Mouse (Mus musculus): ENCODE results near the gene Zfp790. TPM values are rescaled to one million over a fixed set of nuclear protein-coding genes. Genes with fewer than 3 reads are reported as not detected.
A peak's percentile ranks its signal among the peaks of the same experiment; 100 is the strongest.

Zfp790 gene
- polyA plus RNA-seq, 1 experiment: 3.5 TPM

GRCm38 (mm10) chr7:29776568-29776967, 39.3 kb upstream of the Zfp790 start:
- no peaks in the 10 kb centered on the region for H3K4me1 ChIP-seq (replicated peaks; ENCODE audit: control insufficient read depth, insufficient read depth, low read length)
- H3K36me3 ChIP-seq (ENCODE audit: control insufficient read depth, insufficient read depth, low read length): peaks cover 69% of the 10 kb centered on the region
- no peak overlapping the region for H3K27ac ChIP-seq (ENCODE audit: control insufficient read depth, insufficient read depth, low read length)
- no peak for DNase-seq
- TF ChIP-seq POLR2A (IDR thresholded peaks at IDR 0.05; ENCODE audit: control insufficient read depth, extremely low read depth, insufficient read depth, low read length, poor library complexity) (no peak), CTCF (IDR thresholded peaks at IDR 0.05; ENCODE audit: borderline replicate concordance, control insufficient read depth, extremely low read depth, insufficient read depth, low read length, poor library complexity) (no peak)
- H3K27me3 ChIP-seq (ENCODE audit: control insufficient read depth, insufficient read depth, low read length): no peaks in the 10 kb centered on the region
- H3K4me3 ChIP-seq (ENCODE audit: control insufficient read depth, insufficient read depth, low read length): no peak overlapping the region
- WGBS: 98% methylated on average over 19 of the region's 19 CpGs

DNA sequence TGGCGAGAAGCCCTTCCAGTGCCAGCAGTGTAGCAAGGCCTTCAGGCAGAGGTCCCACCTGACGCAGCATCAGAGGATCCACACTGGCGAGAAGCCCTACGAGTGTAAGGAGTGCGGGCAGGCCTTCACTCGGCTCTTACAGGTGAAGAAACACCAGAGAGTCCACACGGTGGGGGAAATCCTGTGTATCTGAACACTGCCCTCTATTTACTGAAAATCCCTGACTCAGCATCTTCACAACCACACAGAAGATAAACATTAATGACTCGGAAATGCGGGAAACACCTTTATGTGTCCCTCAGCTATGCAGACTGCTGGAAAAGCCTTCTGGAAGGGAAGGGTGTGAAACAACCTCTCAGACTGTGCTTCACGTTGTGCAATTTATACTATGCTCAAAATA, 38.5 kb upstream of the Zfp790 start:
- no peak overlapping the region for H3K4me3 ChIP-seq (ENCODE audit: control insufficient read depth, insufficient read depth, low read length)
- WGBS: 95% methylated on average over 10 of the region's 10 CpGs
- no peaks in the 10 kb centered on the region for H3K27me3 ChIP-seq (ENCODE audit: control insufficient read depth, insufficient read depth, low read length)
- H3K36me3 ChIP-seq (ENCODE audit: control insufficient read depth, insufficient read depth, low read length): peaks cover 63% of the 10 kb centered on the region
- no peak for DNase-seq
- no peaks in the 10 kb centered on the region for H3K4me1 ChIP-seq (replicated peaks; ENCODE audit: control insufficient read depth, insufficient read depth, low read length)
- TF ChIP-seq CTCF (IDR thresholded peaks at IDR 0.05; ENCODE audit: borderline replicate concordance, control insufficient read depth, extremely low read depth, insufficient read depth, low read length, poor library complexity) (no peak), POLR2A (IDR thresholded peaks at IDR 0.05; ENCODE audit: control insufficient read depth, extremely low read depth, insufficient read depth, low read length, poor library complexity) (no peak)
- H3K27ac ChIP-seq (ENCODE audit: control insufficient read depth, insufficient read depth, low read length): no peak overlapping the region

- WGBS: 1% methylated on average over 45 of the region's 45 CpGs
- peak; percentile 68 for DNase-seq
- no peaks in the 10 kb centered on the region for H3K27me3 ChIP-seq (ENCODE audit: control insufficient read depth, insufficient read depth, low read length)
- H3K4me1 ChIP-seq (replicated peaks; ENCODE audit: control insufficient read depth, insufficient read depth, low read length): peaks cover 4% of the 10 kb centered on the region
- H3K27ac ChIP-seq (ENCODE audit: control insufficient read depth, insufficient read depth, low read length): no peak within 1 kb of the TSS
- H3K4me3 ChIP-seq (ENCODE audit: control insufficient read depth, insufficient read depth, low read length): peak within 1 kb of the TSS; percentile 61
- peaks cover 1% of the 10 kb centered on the region; the same call in 1 of the 2 replicates for H3K36me3 ChIP-seq (ENCODE audit: control insufficient read depth, insufficient read depth, low read length)
- TF ChIP-seq POLR2A (IDR thresholded peaks at IDR 0.05; ENCODE audit: control insufficient read depth, extremely low read depth, insufficient read depth, low read length, poor library complexity) (no peak), CTCF (IDR thresholded peaks at IDR 0.05; ENCODE audit: borderline replicate concordance, control insufficient read depth, extremely low read depth, insufficient read depth, low read length, poor library complexity) (peak; percentile 5; the same call in 1 of the 2 replicates)
Observed at GRCm38 (mm10) chr7:29783871-29784551, 31.9 kb upstream of the Zfp790 start, which contains the start of gene Zfp30. Gene Zfp30 (plus strand): TSS chr7:29783998.

DNA sequence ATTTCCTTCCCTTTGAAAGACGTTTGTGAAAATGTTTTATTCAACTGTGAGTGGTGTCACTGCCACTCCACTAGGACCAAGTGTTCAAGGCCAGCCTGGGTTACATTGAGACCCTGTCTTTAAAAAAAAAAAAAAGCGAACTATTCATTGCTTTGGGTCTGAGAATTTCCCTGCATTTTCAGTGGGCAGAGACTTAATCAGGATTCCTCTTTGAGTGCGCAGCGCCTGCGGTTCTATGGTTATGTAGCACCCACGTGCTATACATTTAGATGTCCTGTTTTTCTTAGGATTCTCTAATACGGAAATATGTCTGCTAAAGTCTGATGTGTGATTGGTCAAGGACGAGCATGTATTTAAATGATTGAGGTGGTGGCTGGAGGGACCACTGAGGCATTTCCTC, 30.9 kb upstream of the Zfp790 start:
- Histone ChIP-seq H3K27ac (ENCODE audit: control insufficient read depth, insufficient read depth, low read length) (no peak overlapping the region), H3K4me1 (replicated peaks; ENCODE audit: control insufficient read depth, insufficient read depth, low read length) (peaks cover 4% of the 10 kb centered on the region), H3K36me3 (ENCODE audit: control insufficient read depth, insufficient read depth, low read length) (no peaks in the 10 kb centered on the region), H3K4me3 (ENCODE audit: control insufficient read depth, insufficient read depth, low read length) (no peak overlapping the region), H3K27me3 (ENCODE audit: control insufficient read depth, insufficient read depth, low read length) (no peaks in the 10 kb centered on the region)
- TF ChIP-seq CTCF (IDR thresholded peaks at IDR 0.05; ENCODE audit: borderline replicate concordance, control insufficient read depth, extremely low read depth, insufficient read depth, low read length, poor library complexity): no peak
- TF ChIP-seq POLR2A (IDR thresholded peaks at IDR 0.05; ENCODE audit: control insufficient read depth, extremely low read depth, insufficient read depth, low read length, poor library complexity): no peak
- 81% methylated on average over 8 of the region's 8 CpGs for WGBS
- no peak for DNase-seq

DNA sequence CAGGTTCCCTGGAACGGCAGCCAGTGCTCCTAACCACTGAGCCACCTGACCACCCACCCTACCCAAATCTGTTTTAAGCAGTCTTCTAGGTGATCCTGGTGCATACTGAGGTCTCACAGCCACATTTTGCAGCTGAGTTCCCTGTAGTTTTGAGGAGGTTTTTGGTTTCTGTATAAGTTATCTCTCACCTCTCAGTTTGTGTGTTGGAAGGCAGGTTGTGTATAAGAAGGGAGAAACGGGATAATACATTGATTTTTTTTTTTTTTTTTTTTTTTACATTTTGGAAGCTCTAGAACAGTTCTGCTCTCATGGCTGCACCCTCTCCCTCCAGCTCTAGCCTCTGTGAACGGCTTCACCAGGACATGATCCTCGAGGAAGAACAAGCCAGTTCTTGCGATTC, 30.0 kb upstream of the Zfp790 start:
- Histone ChIP-seq H3K4me3 (ENCODE audit: control insufficient read depth, insufficient read depth, low read length) (no peak overlapping the region), H3K27me3 (ENCODE audit: control insufficient read depth, insufficient read depth, low read length) (no peaks in the 10 kb centered on the region), H3K4me1 (replicated peaks; ENCODE audit: control insufficient read depth, insufficient read depth, low read length) (peaks cover 4% of the 10 kb centered on the region), H3K27ac (ENCODE audit: control insufficient read depth, insufficient read depth, low read length) (no peak overlapping the region), H3K36me3 (ENCODE audit: control insufficient read depth, insufficient read depth, low read length) (no peaks in the 10 kb centered on the region)
- DNase-seq: no peak
- no peak for TF ChIP-seq POLR2A (IDR thresholded peaks at IDR 0.05; ENCODE audit: control insufficient read depth, extremely low read depth, insufficient read depth, low read length, poor library complexity)
- no peak for TF ChIP-seq CTCF (IDR thresholded peaks at IDR 0.05; ENCODE audit: borderline replicate concordance, control insufficient read depth, extremely low read depth, insufficient read depth, low read length, poor library complexity)
- WGBS: 93% methylated on average over 5 of the region's 5 CpGs

DNA sequence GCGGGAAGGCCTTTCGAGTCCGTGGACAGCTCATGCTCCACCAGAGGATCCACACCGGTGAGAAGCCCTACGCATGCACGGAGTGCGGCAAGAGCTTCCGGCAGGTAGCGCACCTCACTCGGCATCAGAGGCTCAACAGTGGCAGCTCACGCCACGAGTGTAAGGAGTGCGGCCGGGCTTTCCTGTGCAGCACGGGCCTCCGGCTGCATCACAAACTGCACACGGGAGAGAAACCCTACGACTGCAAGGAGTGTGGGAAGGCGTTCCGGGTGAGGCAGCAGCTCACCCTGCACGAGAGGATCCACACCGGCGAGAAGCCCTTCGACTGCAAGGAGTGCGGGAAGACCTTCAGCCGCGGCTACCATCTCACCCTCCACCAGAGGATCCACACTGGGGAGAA, 23.0 kb upstream of the Zfp790 start:
- Histone ChIP-seq H3K4me1 (replicated peaks; ENCODE audit: control insufficient read depth, insufficient read depth, low read length) (peaks cover 3% of the 10 kb centered on the region; the same call in 1 of the 2 replicates), H3K4me3 (ENCODE audit: control insufficient read depth, insufficient read depth, low read length) (no peak overlapping the region), H3K36me3 (ENCODE audit: control insufficient read depth, insufficient read depth, low read length) (no peaks in the 10 kb centered on the region), H3K27ac (ENCODE audit: control insufficient read depth, insufficient read depth, low read length) (no peak overlapping the region), H3K27me3 (ENCODE audit: control insufficient read depth, insufficient read depth, low read length) (no peaks in the 10 kb centered on the region)
- DNase-seq: no peak
- TF ChIP-seq POLR2A (IDR thresholded peaks at IDR 0.05; ENCODE audit: control insufficient read depth, extremely low read depth, insufficient read depth, low read length, poor library complexity): no peak
- TF ChIP-seq CTCF (IDR thresholded peaks at IDR 0.05; ENCODE audit: borderline replicate concordance, control insufficient read depth, extremely low read depth, insufficient read depth, low read length, poor library complexity): no peak
- 70% methylated on average over 27 of the region's 27 CpGs for WGBS
